12 mouse cellular contexts compared by ENCODE assay signal in genomic region chr12:32927231-32927835, GRCm38 (mm10). TPM values are rescaled to one million over a fixed set of nuclear protein-coding genes. Genes with fewer than 3 reads are reported as not detected.
DNase-seq lines count a peak whose midpoint lies in the region; TF ChIP-seq lines count a peak whose summit lies in the region.
"Had no signal": no experiment of that assay in that cellular context is flagged by ENCODE, and none has a peak within 500 bp of the region (broad histone marks: within the 10 kb centered on the region; RNA-seq: fewer than 3 reads in every experiment).

No protein-coding gene starts in this region.

- H3K9ac ChIP-seq in heart, adult 2 months (ENCODE audit: low read depth, low read length), result no peak overlapping the region

- peak; percentile 36 for TF ChIP-seq CTCF in heart, adult 2 months (IDR thresholded peaks at IDR 0.05)

- no peak overlapping the region for H3K4me3 ChIP-seq in heart, adult 2 months
- H3K4me3 ChIP-seq: embryonic facial prominence, embryonic 13.5 days had no signal

- TF ChIP-seq EP300 in heart, adult 2 months (IDR thresholded peaks at IDR 0.05; ENCODE audit: insufficient read depth, low read depth, low read length), result no peak

- H3K27me3 ChIP-seq in heart, adult 2 months (ENCODE audit: control insufficient read depth, insufficient read depth, low read length), result no peaks in the 10 kb centered on the region
- H3K27me3 ChIP-seq: embryonic facial prominence, embryonic 13.5 days had no signal

- no peaks in the 10 kb centered on the region for H3K36me3 ChIP-seq in heart, adult 2 months (ENCODE audit: control insufficient read depth, insufficient read depth, low read length)
- H3K36me3 ChIP-seq: embryonic facial prominence, embryonic 13.5 days had no signal

- H3K4me1 ChIP-seq in heart, adult 2 months (ENCODE audit: control insufficient read depth, insufficient read depth, low read length), result peaks cover 2% of the 10 kb centered on the region; the same call in 1 of the 2 replicates

- no peak overlapping the region for H3K27ac ChIP-seq in heart, adult 2 months
- H3K27ac ChIP-seq: embryonic facial prominence, embryonic 13.5 days had no signal

- intact Hi-C loops in heart, adult 2 months (cut with DNase I), result no loop called here
- intact Hi-C loops in heart, postnatal 14 days (cut with DNase I), result no loop called here

- TF ChIP-seq POLR2A in heart, adult 2 months (IDR thresholded peaks at IDR 0.05; ENCODE audit: insufficient read depth, low read depth, low read length), result no peak

- DNase-seq in cerebellum, adult 9-10 months, result peak; percentile 27
- DNase-seq in cerebellum, postnatal 4 days (ENCODE audit: low spot score in 2 of 2), result no peak
- DNase-seq in heart, adult 2 months, result no peak
- DNase-seq in heart, postnatal 14 days, result no peak
- DNase-seq in layer of hippocampus, adult 9-11 months, result peak; percentile 38
- no peak for DNase-seq in layer of hippocampus, adult 11-12 months (ENCODE audit: low spot score)
- DNase-seq in right cerebral cortex, adult 18-20 months, result peak; percentile 31
- DNase-seq in right cerebral cortex, postnatal 25 days, result no peak
- DNase-seq: adrenal gland, adult 2 months; kidney, postnatal 4 days; spleen, adult 18-20 months had no signal

- WGBS in heart, adult 2 months, result 68% methylated on average over 10 of the region's 10 CpGs

- no peaks in the 10 kb centered on the region for H3K79me2 ChIP-seq in heart, adult 2 months (replicated peaks; ENCODE audit: control insufficient read depth, insufficient read depth, low read length)

RNA-seq across cellular contexts. Expression of gene Sypl, which starts 26.4 kb away (rescaled TPM):
- 10 to 100 TPM; 77.8 to 85.5 TPM for total RNA-seq in heart, adult 2 months (2021)
- polyA plus RNA-seq in heart, adult 2 months (2012; rRNA removed), result 75.7 and 120 TPM in 2 replicates
- total RNA-seq in heart, postnatal 14 days (2021), result 10 to 100 TPM; 87.4 to 88.3 TPM

Comparison
In these comparisons a context has a peak if more than half of its experiments do, and no peak if none do; other contexts are left out.
1. DNase-seq: peak in cerebellum, adult 9-10 months (single experiment), layer of hippocampus, adult 9-11 months (single experiment) and right cerebral cortex, adult 18-20 months (single experiment); none in cerebellum, postnatal 4 days (0 of 2), heart, adult 2 months (0 of 2), heart, postnatal 14 days (0 of 2), layer of hippocampus, adult 11-12 months (single experiment) and right cerebral cortex, postnatal 25 days (single experiment).